Mouse (Mus musculus) spleen, postnatal 36 days (tissue): ENCODE results near the gene Fam117a.

Experiments used
- DNase-seq, 2 experiments: peaks; one replicate each; pipeline ENCODE4 v3.0.0; 2022; ENCODE audit warnings: low spot score in 2 of 2, mixed read lengths in 1 of 2

Gene Fam117a

DNA sequence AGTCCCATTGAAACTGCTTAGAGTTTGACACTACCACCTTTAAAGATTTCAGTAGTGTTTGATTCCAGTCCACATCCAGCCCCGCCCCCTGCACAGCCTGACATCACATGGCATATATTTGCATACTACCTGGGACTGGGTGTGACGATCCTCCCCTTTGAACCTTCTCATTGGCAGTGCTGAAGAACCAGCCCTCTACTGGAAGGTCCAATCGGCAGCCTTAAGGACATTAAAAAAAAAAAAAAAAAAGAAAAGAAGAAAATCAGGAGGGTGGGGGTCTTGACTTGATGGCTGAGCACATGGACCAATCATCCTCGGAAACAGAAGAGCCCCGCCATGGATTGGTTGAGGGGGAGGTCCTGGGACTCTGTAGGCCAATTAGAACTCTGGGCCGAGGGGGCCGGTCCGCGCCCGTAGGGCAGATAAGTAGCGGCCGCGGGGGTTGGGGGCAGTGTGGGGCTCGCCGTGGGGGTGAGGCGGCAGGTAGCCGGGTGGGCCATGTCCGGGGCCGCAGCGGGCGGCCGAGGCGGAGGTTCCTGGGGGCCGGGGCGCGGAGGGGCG, at the start of gene Fam117a:
Fam117a (plus strand) TSS at position 451 of the 561 bp plus-strand sequence.
- DNase-seq = peak; percentile 93 to 96

- peak; percentile 62 to 71 for DNase-seq
Observed at GRCm38 (mm10) chr11:95291998-95292397, 44.8 kb upstream of the Fam117a start.

DNA sequence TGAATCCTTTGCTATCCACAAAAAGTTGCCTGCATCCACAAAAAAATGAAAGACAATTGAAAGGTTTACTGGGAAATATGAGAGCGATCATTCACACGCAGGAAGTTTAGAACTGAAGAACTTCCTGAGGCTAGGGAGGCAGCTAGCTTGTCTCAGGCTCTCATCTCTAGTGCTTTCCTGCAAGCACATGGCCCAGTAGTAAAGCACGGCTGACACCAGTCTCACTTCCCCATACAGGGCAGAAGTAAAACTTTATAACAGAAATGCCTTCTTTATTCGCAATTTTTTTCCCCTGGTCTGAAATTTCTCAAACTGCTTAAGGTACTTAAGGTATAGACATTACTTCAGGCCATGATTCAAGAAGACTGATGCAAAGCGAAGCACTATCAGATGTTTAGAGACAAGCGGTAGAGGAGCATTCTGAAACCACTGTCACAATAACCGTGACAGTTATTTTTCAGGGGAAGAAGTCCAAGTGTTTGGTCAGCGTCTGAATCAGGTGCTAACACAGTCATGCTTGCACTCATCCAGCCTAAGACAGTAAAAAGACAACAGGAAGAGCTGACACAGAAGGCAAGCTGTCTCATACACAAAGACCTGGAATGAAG, 43.7 kb upstream of the Fam117a start:
- DNase-seq = peak; percentile 76 to 78

DNA sequence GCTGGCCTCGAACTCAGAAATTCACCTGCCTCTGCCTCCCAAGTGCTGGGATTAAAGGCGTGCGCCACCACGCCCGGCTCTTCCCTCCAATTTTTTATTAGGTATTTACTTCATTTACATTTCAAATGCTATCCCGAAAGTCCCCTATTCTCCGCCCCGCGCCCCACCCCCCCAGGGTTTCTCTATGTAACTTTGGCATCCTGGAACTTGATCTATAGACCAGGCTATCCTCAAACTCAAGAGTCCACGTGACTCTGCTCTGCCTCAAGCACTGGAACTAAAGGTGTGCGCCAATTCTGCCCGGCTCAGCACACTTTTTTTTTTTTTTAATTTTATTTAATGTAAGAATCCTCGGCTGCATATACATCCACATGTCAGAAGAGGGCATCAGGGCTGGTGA, 41.1 kb upstream of the Fam117a start:
- no peak for DNase-seq

- peak in 1 of 2 experiments; percentile 19 for DNase-seq
Observed at GRCm38 (mm10) chr11:95298146-95298545, 38.7 kb upstream of the Fam117a start.

- no peak for DNase-seq
Observed at GRCm38 (mm10) chr11:95299886-95300285, 36.9 kb upstream of the Fam117a start.

DNA sequence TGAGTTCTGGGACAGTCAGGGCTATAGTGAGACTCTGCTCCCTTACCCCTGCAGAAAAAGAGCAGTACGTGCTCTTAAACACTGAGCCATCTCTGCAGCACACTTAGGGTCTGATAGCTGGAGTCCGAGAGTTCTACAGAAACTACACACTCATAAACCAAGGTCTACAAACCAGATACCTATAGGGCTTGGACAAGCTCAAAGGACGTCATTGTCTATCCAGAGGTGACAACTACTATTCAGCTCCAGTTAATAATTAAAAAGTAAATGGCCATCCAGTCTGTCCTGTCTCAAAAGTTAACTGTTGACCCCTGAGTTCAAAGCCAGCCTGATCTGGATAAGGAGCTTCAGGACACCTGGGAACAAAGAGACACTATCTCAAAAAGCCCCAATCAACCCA, 35.0 kb upstream of the Fam117a start:
- DNase-seq = no peak

DNA sequence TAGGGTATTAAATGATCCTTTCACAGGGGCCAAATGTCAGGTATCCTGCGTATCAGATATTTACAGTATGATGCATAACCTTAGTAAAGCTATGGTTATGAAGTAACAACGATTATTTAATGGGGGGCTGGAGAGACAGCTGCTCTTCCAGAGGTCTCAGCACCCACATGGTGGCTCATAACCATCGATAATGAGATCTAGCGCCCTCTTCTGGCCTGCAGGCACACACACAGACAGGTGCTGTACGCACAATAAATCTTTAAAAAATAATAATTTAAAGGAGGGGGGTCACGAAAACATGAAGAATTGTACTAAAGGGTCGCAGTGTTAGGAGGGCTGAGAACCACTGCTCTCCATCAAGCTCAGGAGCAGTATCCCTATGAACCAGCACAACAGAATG, 31.2 kb upstream of the Fam117a start:
- no peak for DNase-seq

- DNase-seq = no peak
Observed at GRCm38 (mm10) chr11:95307526-95307925, 29.3 kb upstream of the Fam117a start.

DNA sequence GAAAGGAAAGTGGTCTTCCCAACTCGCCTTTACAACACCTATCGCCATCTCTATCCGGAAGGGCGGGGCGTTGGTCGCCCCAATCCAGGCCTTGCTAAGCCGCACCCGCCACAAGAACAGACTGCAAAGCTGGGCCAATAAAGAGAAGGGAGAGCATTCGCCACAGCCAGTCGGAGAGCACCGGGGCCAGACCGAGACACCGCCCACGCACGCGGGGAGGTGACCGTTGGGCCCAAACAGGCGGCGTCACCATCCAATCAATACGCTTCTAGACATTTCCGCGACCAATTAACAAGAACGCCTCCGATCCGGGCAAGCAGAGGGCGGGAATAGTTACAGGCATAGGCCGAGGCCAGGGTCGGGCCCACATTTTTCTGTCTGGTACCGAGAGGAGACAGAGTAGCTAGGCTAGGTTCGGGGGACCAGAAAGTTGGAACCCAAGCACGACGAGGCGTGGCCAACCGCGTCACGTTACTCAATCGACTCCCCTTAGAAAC, 27.3 kb upstream of the Fam117a start:
- peak; percentile 98 to 99 for DNase-seq

- peak; percentile 99 for DNase-seq
Observed at GRCm38 (mm10) chr11:95310007-95310647, 26.7 kb upstream of the Fam117a start, which contains the start of gene Kat7. Gene Kat7, minus strand, starts transcription at chr11:95310246.

GRCm38 (mm10) chr11:95310648-95311424, 26.0 kb upstream of the Fam117a start:
- DNase-seq = peak; percentile 33 to 40

DNA sequence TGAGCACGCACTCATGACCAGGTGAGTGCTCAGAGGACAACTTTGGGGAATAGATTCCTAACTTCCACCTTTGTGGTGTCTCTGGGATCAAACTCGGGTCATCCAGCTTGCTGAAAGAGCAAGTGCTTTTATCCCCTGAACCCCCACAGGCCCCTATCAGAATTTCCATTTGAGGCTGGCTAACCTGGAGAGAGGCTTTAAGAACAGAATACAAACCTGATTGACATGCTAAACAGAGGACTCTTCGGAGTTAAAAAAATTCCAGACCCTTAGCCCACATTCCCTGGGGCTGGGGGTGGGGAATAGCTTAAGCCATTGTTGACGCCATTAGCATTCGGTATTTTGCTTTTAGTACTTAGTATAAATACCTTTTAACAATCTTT, 25.4 kb upstream of the Fam117a start:
- DNase-seq = no peak

DNA sequence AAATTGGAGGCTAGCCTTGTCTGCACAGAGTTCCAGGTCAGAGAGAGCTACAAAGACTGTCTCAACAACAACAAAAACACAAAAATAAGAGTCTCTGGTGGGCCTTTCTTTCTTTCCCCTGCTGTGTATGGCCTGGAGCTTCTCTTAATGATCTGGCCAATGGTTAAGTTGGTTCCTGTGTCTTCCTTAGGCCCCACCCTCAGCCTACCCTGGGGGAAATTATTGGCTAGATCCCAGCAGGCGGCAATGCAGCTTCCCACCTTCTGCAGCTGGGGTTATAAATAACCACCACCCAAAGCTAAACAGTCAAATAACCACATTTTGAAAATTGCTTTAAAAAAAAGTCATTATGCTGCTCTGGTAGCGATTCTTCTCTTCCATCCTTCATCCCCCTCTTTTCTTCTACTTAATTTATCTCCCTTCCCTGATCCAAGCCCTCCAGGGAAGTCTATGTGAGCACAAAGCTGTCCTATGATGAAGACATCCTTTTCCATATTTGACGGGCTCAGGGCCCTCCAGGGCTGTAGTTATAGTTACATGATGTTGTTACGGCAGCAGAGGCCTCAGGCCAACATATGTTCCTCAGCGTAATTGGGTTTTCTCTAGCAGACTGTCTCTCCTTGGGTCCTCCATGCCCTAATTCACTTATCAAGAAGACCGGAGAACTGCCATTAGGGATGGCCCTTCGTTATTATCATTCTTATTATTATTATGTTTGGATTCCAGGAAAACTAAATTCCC, 21.4 kb upstream of the Fam117a start:
- no peak for DNase-seq

DNA sequence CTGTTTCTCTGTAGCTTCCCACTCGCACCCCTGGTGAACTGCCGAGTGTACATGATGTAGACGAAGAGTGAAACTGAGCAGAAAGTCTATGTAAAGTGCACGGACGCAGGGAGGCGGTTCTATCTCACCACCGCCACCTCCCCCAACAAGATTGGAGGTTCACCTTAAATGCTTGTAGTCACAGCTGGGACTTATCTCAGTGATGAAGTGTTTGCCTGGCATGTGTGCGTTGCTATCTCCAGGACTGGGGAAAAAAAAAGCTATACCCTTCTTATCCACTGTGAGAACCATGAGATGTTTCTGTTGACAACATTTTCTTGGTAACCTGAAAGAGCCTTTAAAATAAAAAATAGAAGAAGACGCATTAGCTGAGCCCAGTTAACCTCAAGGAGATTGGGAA, 18.7 kb upstream of the Fam117a start:
- DNase-seq = peak; percentile 30 to 48

GRCm38 (mm10) chr11:95319506-95319905, 17.3 kb upstream of the Fam117a start:
- DNase-seq = no peak

DNA sequence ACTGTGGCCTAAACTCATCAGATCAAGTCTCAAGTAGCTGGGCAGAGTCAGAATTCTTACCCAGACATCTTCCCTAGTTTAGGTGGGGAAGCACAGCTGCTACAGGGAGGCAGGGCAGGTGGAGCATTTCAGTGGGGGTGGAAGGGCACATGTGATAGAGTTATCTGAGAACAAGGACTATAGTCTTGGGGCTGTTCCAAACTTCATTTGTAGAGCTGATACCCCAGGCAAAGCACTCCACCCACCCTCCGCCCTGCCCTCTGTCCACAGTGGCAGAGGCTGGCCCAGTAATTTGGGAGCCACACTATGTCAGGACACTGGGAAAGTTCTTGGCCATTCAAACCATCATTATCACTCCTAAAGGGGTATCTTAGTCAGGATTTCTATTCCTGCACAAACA, 16.8 kb upstream of the Fam117a start:
- peak; percentile 52 to 67 for DNase-seq

GRCm38 (mm10) chr11:95324181-95324580, 12.6 kb upstream of the Fam117a start:
- no peak for DNase-seq

DNA sequence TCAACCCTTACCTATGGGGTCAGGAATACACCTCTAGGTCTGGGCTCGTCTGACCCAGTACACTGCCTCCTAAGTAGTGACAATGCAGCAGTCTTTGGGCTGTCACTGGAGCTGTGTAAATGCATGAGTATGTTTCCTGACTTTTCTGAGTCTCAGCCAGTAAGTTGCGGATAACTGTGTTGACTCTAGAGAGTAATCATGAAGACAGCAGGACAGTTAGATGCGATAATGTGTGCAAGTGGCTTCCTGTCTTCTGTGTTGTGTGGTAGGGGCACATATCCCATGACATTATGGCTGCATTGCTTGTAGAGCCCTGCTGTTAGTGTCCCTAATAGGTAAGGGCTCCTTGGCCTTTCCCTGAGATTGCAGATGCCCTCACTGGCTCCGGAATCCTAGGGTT, 11.0 kb upstream of the Fam117a start:
- no peak for DNase-seq

- no peak for DNase-seq
Observed at GRCm38 (mm10) chr11:95326243-95326642, 10.6 kb upstream of the Fam117a start.

- DNase-seq = peak; percentile 82 to 84
Observed at GRCm38 (mm10) chr11:95328629-95329028, 8.2 kb upstream of the Fam117a start.

DNA sequence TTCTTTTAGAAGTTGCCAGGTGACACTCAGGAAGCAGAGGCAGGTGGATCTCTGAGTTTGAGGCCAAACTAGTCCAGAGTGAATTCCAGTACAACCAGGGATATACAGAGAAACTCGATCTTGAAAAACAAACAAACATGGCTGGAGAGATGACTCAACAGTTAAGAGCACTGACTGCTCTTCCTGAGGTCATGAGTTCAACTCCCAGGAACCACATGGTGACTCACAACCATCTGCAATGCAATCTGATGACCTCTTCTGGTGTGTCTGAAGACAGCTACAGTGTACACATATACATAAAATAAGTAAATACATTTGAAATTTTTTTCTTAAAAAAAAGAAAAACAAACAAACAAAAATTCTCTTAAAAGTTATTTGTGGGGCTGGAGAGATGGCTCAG, 6.2 kb upstream of the Fam117a start:
- no peak for DNase-seq
